Mouse (Mus musculus) megakaryocyte-erythroid progenitor cell, adult 5-6 weeks (primary cell): ENCODE results near the gene Smim22. TPM values are rescaled to one million over a fixed set of nuclear protein-coding genes. Genes with fewer than 3 reads are reported as not detected.
A peak's percentile ranks its signal among the peaks of the same experiment; 100 is the strongest.

ENCODE experiments used
- ATAC-seq: replicated peaks from 2 replicates; pipeline ENCODE4 v1.8.0; 2016; ENCODE audit warnings: mild to moderate bottlenecking, inconsistent platforms; ENCODE audit not compliant: severe bottlenecking, poor library complexity, low FRiP score, low TSS enrichment
- total RNA-seq, 2 experiments: library from RNA; stranded (forward) in 1 of 2; stranded (reverse) in 1 of 2; fragments of 200-1000, 215-1000 nt in 1 of 2; fragments of >200 nt in 1 of 2; fragmentation: Nextera tagmentation in 1 of 2; gene quantifications; 2 replicates each; pipeline ENCODE4 v1.2.3; 2014 to 2017

Gene Smim22
- total RNA-seq, 2 experiments from 2014 or later: not detected

DNA sequence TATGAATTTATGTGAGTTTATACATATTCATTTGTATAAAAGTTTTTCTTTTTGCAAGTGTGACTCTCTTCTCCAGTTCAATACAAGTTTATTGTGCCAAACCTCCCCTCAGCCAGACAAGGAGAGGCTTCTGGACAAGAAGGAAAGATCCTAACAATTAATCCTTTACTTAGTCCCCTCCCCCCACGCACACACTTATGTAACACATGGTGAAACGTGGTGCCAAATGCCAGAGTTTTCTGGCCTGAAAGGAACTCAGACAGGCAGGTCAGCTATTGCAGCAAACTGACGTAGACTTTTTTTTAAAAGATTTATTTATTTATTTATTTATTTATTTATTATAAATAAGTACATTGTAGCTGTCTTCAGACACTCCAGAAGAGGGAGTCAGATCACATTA lies 6.5 kb upstream of the Smim22 start:
- no peak for ATAC-seq

DNA sequence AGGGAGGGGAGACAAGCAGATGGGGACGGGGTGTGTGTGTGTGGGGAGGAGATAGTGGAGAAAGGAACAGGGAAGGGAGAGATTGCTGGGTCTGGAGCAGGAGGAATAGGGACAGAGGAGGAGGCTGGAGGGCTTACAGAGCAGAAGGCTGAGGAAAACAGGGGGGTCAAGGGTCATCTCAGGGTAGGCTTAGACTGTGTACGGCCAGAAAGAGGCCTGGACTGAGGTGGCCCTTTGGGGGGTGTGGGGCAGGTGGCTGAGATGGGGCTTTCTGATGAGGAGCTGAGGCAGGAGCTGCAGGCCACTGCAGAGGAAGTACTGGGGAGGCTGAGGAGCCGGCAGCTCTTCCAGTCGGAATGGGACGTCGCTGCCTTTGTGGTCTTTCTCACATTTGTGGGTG lies 404 bp downstream of the Smim22 start:
- no peak for ATAC-seq

DNA sequence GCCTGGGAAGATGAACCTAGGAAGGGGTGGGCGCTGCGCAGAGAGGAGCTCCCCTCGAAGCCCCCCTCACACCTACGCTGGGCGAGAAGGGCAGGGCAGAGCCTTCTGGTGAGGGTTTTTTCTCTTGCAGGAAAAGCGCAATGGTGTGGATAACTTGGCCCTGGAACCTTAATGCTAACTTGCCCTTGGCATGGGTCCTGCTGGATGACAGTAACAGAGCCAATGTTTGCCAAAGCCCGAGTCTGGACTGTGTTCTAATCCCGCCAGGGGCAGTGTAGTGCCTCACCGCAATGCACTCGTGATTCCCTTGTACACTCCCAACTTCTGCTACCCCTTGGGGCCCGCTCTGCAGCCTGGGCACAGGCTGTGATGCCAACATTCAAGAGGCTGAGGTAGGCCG lies 988 bp downstream of the Smim22 start:
- no peak for ATAC-seq

DNA sequence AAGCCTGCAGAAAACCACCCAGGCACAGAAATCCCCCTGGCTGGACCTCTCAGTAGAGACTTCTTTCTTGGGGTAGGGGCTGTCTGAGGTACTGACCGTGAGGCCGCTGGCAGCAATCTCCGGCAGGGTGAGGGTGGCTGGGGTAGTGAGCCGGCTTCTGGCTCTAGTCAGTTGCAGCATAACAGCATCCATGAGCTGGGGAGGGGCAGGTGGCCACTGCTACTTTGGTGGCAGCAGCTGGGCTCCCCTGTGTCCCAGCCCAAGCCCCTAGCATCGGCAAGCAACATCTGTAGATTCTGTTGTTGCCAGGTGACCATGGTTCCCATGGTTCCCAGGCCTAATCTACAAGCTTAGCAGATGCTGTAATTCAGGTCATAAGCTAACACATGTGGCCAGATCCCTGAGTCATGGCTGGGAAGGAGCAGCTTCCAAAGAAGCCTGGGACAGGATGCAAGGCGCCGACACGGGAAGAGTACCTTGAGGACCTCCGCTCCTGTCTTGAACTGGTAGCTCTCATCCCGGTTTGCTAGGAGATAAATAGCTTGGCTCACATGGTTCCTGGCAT lies 3.4 kb downstream of the Smim22 start:
- ATAC-seq: no peak

DNA sequence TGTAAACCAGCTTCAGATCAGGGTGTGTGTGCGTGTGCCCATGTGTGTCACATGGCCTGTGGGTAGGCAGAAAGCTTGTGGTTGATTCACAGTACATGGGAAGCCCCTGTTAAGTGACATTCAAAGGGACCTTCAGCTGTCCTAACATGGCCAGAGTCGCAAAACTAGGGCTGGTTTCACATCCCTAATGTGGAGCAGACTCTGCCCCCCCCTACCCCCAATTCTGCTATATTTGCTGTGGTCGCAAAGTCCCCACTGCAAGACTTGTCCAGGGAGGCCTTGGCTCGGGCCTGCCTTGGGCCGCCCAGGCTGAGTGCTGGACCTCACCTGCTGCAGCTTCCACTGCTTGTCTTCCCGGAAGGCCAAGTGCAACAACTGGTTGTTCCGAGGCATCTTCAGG lies 4.2 kb downstream of the Smim22 start:
- ATAC-seq: no peak

DNA sequence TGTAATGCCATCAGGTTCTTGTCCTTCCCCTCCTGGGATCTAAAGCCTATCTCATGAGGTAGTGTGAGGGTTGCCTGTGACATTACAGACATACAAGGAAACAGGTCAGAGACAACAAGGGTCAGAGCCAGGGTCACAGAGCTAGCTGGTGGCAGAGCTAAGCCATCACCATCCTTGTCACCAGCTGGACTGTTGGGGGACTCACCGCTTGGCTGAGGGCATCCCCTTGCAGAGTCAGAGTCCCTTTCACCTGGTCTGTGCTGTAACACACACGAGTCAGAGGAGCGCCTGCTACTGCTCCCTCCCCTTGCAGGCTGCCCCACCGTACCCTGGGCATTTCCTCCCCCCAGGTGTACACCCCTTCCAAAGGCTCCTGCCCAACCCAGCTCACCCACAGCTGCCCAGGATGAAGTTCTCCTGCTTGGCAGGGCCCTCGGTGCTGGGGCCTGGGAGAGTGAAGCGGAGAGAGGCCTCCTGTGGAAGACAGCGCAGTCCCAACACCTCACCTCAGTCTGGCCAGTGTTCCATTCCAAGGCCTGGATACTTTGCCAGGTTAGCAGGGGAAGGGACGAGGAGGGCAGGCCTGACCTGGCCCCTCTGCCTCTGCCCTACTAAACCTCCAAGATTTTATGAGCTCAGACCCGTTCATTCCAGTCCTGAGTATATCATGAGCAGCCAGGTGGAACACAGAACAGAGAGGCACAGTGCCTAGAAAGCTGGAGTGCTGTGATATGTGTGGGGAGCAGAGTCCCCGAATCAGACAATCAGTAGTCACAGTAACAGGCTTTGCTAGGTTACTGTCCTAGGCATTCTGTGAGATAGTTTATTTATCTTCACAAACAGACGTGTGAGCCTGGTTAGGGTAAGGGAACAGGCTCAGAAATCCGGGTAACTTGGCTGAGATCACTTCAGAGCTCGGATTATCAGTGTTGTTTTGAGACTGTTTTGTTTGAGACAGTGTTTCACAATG lies 5.2 kb downstream of the Smim22 start:
- ATAC-seq: peak; percentile 86

DNA sequence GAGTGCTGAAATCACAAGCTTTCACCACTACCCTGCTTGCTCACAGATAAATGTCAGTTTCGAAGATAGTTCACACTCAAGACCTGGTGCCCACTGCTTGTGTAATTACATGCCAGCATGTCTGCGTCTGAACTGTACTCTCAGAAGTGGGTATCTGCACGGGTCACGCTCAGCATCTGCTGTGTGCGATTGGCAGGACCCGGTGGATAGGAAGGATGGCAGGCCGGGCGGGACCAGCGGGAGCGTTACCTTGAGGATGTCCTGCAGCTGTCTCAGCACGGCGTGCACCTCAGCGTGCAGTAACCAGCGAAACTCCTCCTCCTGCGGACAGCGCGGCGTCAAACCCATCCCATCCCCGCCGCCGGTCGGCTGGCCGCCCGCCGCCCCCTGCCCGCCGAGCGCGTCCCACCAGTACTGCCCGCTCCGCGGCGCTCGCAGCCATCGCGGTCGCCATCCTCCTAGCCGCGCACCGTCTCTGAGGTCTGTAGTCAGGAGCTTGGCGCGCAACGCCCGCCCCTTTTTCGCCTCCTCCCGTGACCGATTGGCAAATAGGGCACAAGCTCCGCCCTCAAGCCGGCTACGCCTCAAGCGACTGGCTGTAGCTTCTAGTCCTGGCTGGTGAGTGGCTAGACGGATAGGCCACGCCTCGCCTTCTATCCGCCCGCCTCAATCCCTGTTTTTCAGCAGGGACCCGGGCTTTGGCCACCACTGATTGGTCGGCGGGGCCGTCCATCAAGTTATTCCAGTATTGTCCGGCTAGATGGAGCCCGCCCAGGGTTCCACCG lies 6.2 kb downstream of the Smim22 start, which contains the start of gene Rogdi:
Gene Rogdi (minus strand): TSS at position 500 of the 785 bp plus-strand sequence.
- peak; percentile 89 for ATAC-seq

DNA sequence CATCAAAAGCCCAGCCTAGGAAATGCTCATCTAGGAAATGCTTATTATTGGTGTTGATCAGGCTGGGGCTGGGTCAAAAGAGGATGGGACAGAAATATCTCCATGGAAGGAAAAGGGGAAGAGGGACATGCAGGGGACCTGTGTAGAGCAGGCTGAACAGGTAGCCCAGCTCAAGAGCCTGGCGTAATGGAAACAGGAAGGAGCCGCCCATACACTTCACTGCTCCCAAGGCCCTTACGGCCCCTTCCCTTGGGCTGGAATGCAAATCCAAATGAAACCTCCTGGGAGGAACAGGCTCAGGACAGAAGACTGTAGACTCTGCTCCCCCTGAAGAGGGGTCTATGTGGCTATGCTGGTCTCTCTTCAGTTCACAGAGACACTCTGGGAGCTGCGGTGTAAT lies 7.5 kb downstream of the Smim22 start:
- no peak for ATAC-seq

DNA sequence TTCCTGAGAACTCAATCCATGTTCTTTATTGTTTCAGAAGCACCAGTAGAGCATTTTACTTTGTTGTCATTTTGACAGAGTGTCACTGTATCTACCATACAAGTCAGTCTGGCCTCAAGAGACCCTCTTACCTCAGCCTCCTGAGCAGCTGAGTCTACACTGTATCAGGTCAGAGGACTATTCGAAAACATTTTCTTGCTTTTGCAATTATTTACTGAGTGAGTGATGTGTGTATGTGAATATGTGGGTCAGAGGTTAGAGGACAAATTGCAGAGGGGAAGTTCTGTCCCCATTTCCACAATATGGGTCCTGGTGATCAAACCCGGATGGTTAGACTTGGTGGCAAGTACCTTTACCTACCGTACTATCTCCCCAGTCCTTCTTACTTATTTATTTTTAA lies 16.9 kb downstream of the Smim22 start:
- ATAC-seq: no peak

DNA sequence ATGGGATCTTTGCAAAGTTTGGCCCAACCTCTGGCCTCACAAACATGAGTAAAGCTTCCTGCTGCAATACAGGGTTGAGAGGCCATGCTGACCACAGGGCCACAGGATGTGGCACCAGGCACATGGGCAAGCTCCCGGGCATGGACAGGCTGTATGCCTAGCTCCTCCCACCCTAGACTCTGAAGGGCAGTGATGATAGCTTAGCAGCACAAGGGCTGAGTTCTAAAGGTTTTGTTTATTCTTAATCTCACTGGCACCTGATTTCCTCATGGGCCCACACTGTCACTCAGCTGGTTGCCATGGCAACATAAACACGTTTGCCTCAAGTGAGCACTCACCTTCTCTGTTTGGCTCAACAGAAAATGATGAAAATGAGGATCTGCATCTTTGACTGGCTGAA lies 22.8 kb downstream of the Smim22 start:
- 0 out of 2 replicates have a peak, but pooled peaks have one; percentile 37 for ATAC-seq

DNA sequence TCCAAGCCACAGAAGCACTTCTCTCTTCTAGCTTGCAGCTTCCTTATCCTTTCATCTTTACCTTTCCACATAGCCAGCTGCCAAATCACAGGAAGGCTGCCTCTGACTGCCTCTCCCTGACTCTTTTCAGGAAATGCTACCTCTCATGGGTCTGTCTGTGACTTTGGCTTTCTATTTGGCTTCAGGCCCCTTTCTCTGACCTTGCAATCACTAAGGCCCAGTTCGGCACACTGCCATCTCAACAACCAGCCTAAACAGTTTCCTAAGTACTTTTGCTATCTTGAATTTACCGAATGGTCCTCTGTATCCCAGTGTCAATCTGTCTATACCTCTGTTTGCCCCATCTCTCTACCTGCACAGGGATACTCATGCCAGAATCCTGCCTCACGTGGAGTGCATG lies 28.5 kb downstream of the Smim22 start:
- ATAC-seq: no peak

DNA sequence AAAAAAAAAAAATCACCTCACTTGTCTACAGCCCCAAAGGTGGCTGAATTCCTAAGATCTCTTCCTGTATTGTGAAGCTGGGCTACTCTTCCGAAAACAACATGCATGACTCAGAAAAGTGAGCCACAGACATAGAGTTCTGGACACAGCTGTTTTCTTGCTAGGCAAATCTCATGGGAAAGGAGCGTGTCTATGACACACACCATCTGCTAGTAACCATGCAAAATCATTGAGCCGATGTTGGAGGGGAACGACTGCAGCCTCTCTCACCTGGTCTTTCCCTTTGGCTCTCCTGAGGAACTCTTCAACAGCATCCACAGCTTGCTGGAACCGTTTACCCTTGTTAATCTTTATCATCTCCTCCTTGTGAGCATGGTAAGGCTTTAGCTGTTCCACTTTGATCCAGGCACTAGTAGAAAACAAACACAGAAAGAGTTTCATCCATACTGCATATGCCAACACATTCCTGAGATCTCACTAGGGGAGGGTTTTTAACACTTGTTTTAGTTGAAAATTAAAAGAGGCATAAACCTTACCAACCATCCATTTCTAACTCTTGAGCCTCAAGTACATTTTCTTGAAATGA lies 29.7 kb downstream of the Smim22 start:
- ATAC-seq: no peak

DNA sequence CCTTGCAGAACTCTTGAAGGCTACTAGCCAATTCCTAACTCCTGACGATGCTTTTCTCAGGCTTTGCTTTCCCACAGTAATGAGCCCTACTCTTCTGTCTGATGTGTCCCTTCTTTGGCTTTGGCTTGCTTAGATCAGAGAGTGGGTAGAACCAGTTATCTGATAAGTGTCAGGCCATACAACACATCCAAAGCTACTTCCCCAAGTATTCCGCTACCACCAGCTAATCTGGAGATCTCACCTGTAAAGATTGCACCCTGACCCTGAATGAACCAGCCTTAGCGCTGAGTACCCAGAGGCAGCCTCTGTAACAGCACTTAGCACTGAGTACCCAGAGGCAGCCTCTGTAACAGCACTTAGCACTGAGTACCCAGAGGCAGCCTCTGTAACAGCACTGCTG lies 38.2 kb downstream of the Smim22 start:
- ATAC-seq: no peak

DNA sequence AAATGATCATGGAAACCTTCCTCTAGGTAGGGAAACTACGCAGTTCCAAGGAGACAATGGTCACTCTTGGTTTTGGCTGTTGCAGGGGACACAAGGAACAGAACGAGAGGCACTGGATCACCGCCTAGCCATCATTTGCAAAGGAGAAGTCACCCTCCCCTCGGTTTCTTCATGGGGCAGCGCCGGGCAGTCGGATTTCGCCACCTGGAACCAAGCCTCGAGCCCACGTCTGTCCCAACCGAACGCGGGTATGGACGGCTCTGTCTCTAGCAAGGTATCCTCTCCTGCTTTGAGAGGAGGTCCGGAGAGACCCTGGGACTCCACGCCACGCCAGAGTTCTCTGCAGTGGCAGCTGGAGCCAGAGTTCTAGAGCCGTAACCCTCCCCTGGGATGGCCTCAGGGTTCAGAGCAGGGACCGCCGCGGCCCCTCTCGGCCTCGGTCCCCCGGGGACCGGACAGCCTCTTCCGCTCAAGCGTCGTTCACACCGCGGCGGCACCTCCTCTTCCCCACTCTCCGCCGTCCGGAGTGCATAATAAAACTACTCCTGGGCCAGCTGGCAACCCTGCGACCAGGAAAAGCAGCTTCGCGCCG lies 42.2 kb downstream of the Smim22 start:
- ATAC-seq: peak; percentile 59

DNA sequence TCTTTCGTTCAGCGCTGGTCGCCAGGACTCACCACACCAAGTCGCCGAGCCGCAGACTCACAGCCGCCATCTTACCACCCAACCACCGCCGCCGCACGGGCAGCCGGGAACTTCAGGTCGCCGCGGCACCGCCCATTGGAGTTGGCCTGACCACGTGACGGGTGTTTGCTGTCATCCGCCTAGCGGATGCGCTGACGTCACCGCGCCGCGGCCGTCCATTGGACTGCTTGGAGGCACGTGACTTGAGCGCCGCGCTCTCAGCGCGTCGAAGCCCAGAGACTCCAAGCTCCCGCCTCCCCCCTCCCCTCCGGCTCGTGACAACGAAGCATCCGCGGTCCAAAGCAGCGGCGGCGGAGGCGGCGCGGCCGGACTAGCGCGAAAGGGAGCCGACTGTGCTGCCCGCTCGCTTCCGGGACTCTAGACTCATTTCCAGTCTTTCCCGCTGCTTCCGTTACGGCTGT lies 42.7 kb downstream of the Smim22 start, which contains the start of the genes Glyr1 and Ubn1:
Gene Glyr1 (minus strand): TSS at position 90 of the 461 bp plus-strand sequence.
Gene Ubn1 (plus strand): TSS at position 284 of the 461 bp plus-strand sequence.
- peak; percentile 97 for ATAC-seq

DNA sequence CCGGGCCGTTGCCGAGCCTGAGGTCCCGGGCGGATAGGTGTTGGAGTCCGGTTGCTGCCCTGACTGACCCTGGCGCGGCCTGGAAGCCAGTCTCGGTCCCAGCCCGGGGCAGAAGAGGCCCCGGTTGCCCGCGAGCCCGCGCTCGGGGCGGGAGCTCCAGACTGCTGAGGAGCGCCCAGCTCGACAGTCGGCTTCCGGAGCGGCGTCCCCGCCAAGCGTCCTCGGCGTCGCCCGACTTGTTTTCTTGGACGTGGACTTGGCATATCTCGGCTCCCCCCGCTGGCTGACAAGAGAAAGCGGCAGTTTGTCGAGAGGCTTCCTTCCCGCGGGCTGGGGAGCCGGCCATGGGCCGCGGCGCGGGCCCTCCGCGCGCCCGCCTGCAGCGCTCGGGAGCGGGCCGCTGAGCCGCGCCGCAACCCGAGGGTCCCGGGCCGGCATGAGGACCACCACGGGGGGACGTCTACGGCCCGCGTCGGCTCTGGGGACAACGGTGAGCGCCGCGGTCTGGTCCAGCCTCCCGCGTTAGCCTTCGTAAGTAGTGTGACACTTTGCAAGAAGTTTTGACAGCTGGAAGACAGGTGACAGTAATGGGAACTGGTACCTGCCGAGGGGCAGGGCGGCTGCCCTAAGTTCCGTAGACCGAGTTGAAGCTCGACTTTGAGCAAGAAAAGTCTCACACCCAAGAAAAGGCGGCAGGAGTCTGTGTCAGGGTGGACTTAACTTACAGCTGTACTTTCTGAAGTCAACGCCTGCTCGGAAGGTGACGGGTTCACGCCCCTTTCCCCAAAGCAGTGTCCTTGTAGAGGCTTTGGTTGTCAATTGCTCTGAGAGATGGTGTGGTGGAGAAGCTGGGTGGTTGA lies 43.4 kb downstream of the Smim22 start:
- peak; percentile 45; the same call in 1 of the 2 replicates for ATAC-seq
